Mouse (Mus musculus): Measurements from ENCODE around the gene Wrap73. TPM values are rescaled to one million over a fixed set of nuclear protein-coding genes. Genes with fewer than 3 reads are reported as not detected.

Gene Wrap73
- polyA plus RNA-seq, 1 experiment from 2014 or later, result 43.8 TPM

DNA sequence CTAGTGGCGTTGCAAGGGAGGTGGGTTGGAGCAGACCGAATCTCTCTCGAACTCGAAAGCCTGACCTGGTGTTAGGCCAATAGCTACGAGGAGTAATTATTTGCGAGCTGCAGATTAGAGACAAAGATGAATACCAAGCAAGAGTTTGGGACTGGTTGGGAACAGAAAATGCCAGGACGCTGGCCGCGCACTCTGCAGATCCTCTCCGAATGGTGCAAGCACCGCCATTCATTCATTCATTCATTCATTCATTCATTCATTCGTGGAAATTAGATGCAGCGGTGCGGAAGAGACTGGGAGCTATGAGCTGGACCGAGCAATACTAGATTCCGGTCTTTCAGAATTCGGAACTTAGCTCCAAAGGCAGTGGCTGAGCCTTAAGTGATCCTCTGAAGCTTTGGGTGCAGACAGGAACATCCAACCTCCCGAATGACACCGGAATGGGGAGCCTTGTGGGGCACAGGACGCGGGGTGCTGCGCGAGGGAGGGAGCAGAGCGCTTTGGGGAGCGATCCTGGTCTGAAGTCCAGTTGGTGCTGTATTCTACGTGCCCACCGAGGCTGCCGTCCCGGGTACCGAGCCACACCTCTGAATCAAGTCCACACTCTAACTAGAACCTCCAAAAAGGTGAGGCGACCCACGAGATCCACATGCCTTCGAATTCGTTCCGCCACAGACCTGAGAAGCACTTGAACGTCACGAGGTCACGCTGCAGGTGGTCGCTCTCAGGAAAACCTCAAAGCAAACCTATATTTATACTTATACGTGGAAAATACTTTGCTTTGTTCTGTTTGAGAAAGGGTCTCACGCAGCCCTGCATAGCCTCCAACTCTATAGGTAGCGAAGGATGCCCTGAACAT lies 934 bp upstream of the Wrap73 start:
- 1% methylated on average over 40 of the region's 42 CpGs for WGBS
- H3K36me3 ChIP-seq (ENCODE audit: control insufficient read depth, insufficient read depth, low read length), result no peaks in the 10 kb centered on the region
- no peak overlapping the region for H3K9ac ChIP-seq (ENCODE audit: low read length)
- no peak overlapping the region for H3K4me2 ChIP-seq (ENCODE audit: low read depth)
- ATAC-seq (ENCODE audit: insufficient read depth, low FRiP score, low TSS enrichment) (no peak), DNase-seq (ENCODE audit: low spot score) (no peak)
- H3K4me3 ChIP-seq (ENCODE audit: low read depth, low read length), result no peak overlapping the region
- H3K27ac ChIP-seq (ENCODE audit: low read depth, low read length), result no peak overlapping the region
- no peaks in the 10 kb centered on the region for H3K9me3 ChIP-seq (ENCODE audit: control insufficient read depth, low read length)
- H3K4me1 ChIP-seq (ENCODE audit: control insufficient read depth, insufficient read depth, low read length), result peaks cover 12% of the 10 kb centered on the region; the same call in 1 of the 2 replicates
- peaks cover 50% of the 10 kb centered on the region for H3K27me3 ChIP-seq (ENCODE audit: control insufficient read depth, insufficient read depth, low read length)

DNA sequence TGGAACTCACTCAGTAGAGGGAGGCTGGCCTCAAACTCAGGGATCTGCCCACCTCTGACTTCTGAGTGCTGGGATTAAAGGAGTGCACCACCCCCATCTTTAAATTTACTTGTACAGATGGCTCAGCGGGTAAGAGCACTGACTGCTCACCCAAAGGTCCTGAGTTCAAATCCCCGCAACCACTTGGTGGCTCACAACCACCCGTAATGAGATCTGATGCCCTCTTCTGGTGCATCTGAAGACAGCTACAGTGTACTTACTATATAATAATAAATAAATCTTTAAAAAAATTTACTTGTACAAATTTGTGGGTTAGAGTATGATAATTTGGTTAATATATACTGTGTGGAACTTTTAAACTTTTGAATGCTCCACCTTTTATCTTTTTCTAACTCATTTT lies 2.5 kb downstream of the Wrap73 start:
- Histone ChIP-seq H3K4me3 (ENCODE audit: low read depth, low read length) (no peak overlapping the region), H3K36me3 (ENCODE audit: control insufficient read depth, insufficient read depth, low read length) (peaks cover 3% of the 10 kb centered on the region), H3K4me1 (ENCODE audit: control insufficient read depth, insufficient read depth, low read length) (peaks cover 8% of the 10 kb centered on the region; the same call in 1 of the 2 replicates), H3K9ac (ENCODE audit: low read length) (no peak overlapping the region), H3K27ac (ENCODE audit: low read depth, low read length) (no peak overlapping the region), H3K27me3 (ENCODE audit: control insufficient read depth, insufficient read depth, low read length) (peaks cover 22% of the 10 kb centered on the region), H3K9me3 (ENCODE audit: control insufficient read depth, low read length) (no peaks in the 10 kb centered on the region), H3K4me2 (ENCODE audit: low read depth) (no peak overlapping the region)
- DNase-seq (ENCODE audit: low spot score) (no peak), ATAC-seq (ENCODE audit: insufficient read depth, low FRiP score, low TSS enrichment) (no peak)
- 81% methylated on average over 3 of the region's 3 CpGs for whole genome bisulfite sequencing

DNA sequence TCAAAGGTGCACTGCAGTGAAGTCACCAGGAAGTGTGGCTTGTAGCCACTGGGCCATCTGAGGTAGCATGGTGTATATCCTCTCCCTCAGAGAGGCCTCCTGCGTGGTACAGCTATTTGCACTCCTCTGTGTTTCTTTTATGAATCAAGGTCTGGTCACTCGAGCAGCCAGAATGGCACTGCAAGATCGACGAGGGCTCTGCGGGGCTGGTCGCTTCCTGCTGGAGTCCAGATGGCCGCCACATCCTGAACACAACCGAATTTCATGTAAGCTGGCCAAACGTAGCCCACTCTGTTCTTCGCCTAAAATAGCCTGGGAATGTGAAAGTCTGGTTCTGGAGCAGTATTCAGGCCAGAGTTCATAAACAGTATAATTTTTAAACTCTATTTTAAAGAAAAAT lies 4.2 kb downstream of the Wrap73 start:
- Histone ChIP-seq H3K27ac (ENCODE audit: low read depth, low read length) (no peak overlapping the region), H3K9me3 (ENCODE audit: control insufficient read depth, low read length) (no peaks in the 10 kb centered on the region), H3K9ac (ENCODE audit: low read length) (no peak overlapping the region), H3K27me3 (ENCODE audit: control insufficient read depth, insufficient read depth, low read length) (peaks cover 6% of the 10 kb centered on the region), H3K4me2 (ENCODE audit: low read depth) (no peak overlapping the region), H3K4me3 (ENCODE audit: low read depth, low read length) (no peak overlapping the region), H3K36me3 (ENCODE audit: control insufficient read depth, insufficient read depth, low read length) (peaks cover 3% of the 10 kb centered on the region), H3K4me1 (ENCODE audit: control insufficient read depth, insufficient read depth, low read length) (0 out of 2 replicates have a peak, but pooled peaks cover 3% of the 10 kb centered on the region)
- 83% methylated on average over 10 of the region's 10 CpGs for WGBS
- DNase-seq (ENCODE audit: low spot score) (no peak), ATAC-seq (ENCODE audit: insufficient read depth, low FRiP score, low TSS enrichment) (no peak)

DNA sequence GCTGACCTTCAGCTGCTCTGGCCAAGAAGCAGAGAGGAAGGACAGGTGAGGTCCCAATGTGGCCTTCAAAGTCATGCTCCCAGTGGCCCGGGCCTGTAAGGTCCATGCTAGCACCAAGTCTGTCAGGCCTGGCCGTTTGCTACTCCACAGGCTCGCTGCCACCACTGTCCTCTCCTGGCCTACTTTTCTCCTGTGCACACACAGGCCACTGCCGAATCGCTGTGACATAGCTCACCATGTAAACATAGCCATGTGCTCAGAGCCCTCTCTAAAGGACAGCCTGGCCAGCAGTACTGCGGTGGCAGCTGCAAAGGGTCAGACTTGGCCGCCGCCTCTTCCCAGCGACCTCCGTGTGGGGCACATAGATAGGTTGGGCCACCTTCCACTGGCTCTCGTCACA lies 11.9 kb downstream of the Wrap73 start:
- no peak for ATAC-seq (ENCODE audit: insufficient read depth, low FRiP score, low TSS enrichment)
- H3K4me1 ChIP-seq (ENCODE audit: control insufficient read depth, insufficient read depth, low read length), result no peaks in the 10 kb centered on the region
- no peaks in the 10 kb centered on the region for H3K9me3 ChIP-seq (ENCODE audit: control insufficient read depth, low read length)
- H3K36me3 ChIP-seq (ENCODE audit: control insufficient read depth, insufficient read depth, low read length), result peaks cover 18% of the 10 kb centered on the region
- no peak overlapping the region for H3K4me2 ChIP-seq (ENCODE audit: low read depth)
- H3K4me3 ChIP-seq (ENCODE audit: low read depth, low read length), result no peak overlapping the region
- H3K27me3 ChIP-seq (ENCODE audit: control insufficient read depth, insufficient read depth, low read length), result no peaks in the 10 kb centered on the region
- H3K9ac ChIP-seq (ENCODE audit: low read length), result no peak overlapping the region
- H3K27ac ChIP-seq (ENCODE audit: low read depth, low read length), result no peak overlapping the region
- 80% methylated on average over 11 of the region's 11 CpGs for whole genome bisulfite sequencing
- DNase-seq (ENCODE audit: low spot score), result no peak

DNA sequence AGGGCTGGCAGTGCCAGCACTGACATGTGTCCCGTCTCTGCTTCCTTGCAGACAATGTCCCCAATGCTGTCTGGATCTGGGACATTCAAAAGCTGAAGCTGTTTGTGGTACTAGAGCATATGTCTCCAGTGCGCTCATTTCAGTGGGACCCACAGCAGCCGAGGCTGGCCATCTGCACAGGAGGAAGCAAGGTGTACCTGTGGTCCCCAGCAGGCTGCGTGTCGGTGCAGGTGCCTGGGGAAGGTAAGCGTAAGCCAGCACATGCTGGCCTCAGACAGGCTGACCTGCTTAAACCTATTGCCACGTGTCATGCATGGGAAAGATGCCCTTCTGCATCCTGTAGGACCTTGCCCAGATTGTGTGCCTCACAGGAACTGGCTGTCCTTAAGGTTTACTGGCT lies 13.9 kb downstream of the Wrap73 start:
- WGBS, result 87% methylated on average over 7 of the region's 7 CpGs
- H3K9me3 ChIP-seq (ENCODE audit: control insufficient read depth, low read length), result no peaks in the 10 kb centered on the region
- DNase-seq (ENCODE audit: low spot score) (no peak), ATAC-seq (ENCODE audit: insufficient read depth, low FRiP score, low TSS enrichment) (no peak)
- peaks cover 18% of the 10 kb centered on the region for H3K36me3 ChIP-seq (ENCODE audit: control insufficient read depth, insufficient read depth, low read length)
- H3K4me3 ChIP-seq (ENCODE audit: low read depth, low read length), result no peak overlapping the region
- H3K27ac ChIP-seq (ENCODE audit: low read depth, low read length), result no peak overlapping the region
- peaks cover 8% of the 10 kb centered on the region for H3K4me1 ChIP-seq (ENCODE audit: control insufficient read depth, insufficient read depth, low read length)
- no peaks in the 10 kb centered on the region for H3K27me3 ChIP-seq (ENCODE audit: control insufficient read depth, insufficient read depth, low read length)
- no peak overlapping the region for H3K9ac ChIP-seq (ENCODE audit: low read length)
- no peak overlapping the region for H3K4me2 ChIP-seq (ENCODE audit: low read depth)

DNA sequence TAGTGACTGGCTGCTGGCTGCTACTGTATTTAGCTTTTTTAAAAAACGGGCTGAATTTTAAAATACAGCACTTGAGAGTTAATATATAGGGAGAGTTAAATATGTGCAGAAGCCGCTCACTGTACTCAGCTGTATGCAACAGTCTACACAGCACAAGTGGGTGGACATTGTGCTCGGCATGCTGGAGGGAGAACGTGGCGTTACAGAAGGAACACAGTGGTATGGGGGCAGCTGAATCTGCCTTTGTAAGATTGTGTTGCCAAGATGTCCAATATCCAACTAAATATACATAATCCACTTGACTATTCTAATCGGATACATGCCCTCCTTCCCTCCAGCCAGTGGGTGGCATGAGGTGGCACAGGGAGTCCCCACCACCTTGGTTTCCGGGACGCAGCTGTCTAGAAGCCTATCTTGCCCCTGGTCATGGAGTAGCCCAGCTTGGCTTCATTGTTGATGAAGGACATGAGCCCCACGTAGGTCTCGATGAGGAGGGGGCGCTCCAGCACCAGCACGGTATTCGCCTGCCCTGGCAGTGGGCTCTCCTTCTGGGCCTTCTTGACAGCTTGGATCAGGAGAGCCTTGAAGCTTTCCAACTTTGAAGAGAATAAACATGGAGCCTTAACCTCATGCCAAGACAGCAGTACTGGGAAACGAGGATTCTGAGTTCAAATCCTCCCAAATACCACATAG lies 15.9 kb downstream of the Wrap73 start:
- no peak for DNase-seq (ENCODE audit: low spot score)
- Histone ChIP-seq H3K27ac (ENCODE audit: low read depth, low read length) (no peak overlapping the region), H3K4me1 (ENCODE audit: control insufficient read depth, insufficient read depth, low read length) (peaks cover 13% of the 10 kb centered on the region), H3K27me3 (ENCODE audit: control insufficient read depth, insufficient read depth, low read length) (no peaks in the 10 kb centered on the region), H3K9me3 (ENCODE audit: control insufficient read depth, low read length) (no peaks in the 10 kb centered on the region), H3K4me3 (ENCODE audit: low read depth, low read length) (no peak overlapping the region), H3K9ac (ENCODE audit: low read length) (no peak overlapping the region), H3K4me2 (ENCODE audit: low read depth) (no peak overlapping the region), H3K36me3 (ENCODE audit: control insufficient read depth, insufficient read depth, low read length) (peaks cover 14% of the 10 kb centered on the region)
- no peak for ATAC-seq (ENCODE audit: insufficient read depth, low FRiP score, low TSS enrichment)
- 92% methylated on average over 14 of the region's 14 CpGs for WGBS

DNA sequence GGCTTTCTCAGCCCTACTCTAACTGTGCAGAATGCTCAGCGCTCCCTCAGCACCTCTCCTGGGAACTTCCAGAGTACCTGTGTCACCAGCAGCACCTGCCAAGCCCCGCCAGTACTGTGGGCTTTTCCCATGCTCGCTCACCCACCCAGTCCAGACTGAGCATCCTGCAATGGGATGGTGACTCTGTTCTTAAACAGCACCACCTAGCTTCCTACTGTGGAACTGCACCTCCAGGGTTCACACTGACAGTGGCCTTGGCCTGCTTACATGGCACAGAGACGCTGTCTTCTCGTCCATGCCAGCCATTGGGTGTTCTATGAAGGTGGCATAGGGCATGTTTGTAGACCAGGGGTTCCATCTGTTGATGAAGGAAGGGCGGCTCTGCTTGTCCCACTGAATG lies 16.8 kb downstream of the Wrap73 start:
- Histone ChIP-seq H3K27me3 (ENCODE audit: control insufficient read depth, insufficient read depth, low read length) (no peaks in the 10 kb centered on the region), H3K9ac (ENCODE audit: low read length) (no peak overlapping the region), H3K4me2 (ENCODE audit: low read depth) (no peak overlapping the region), H3K36me3 (ENCODE audit: control insufficient read depth, insufficient read depth, low read length) (peaks cover 12% of the 10 kb centered on the region), H3K27ac (ENCODE audit: low read depth, low read length) (no peak overlapping the region), H3K4me1 (ENCODE audit: control insufficient read depth, insufficient read depth, low read length) (peaks cover 13% of the 10 kb centered on the region), H3K9me3 (ENCODE audit: control insufficient read depth, low read length) (no peaks in the 10 kb centered on the region), H3K4me3 (ENCODE audit: low read depth, low read length) (no peak overlapping the region)
- WGBS, result 20% methylated on average over 6 of the region's 6 CpGs
- ATAC-seq (ENCODE audit: insufficient read depth, low FRiP score, low TSS enrichment) (no peak), DNase-seq (ENCODE audit: low spot score) (peak; percentile 82)

DNA sequence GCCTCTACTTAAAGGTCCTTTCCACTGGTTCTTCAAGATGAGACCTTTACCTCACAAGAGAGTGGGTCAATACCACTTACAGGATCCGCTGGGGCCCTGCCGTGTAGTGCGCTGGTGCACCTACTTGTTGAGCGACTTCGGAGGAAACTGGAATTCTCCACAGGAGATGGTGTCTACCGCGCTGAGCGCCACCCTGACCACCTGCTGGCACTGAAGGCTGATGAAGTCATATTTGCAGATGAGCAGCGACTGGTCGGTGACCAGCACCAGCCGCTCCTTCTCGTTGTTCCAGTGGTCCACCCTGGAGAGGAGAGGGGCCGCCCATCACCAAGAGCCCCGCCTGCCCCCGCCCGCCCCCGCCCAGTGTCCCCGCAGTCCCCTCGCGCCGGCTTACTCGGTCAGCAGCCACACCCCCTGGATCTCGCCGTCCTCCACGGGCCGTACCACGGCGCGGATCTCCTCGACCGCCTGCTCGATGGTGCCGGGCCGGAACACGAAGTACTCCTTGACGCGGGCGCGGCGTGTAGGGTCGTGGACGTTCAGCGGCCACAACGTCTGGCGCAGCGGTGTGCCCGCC lies 17.9 kb downstream of the Wrap73 start:
- peak; percentile 30 for DNase-seq (ENCODE audit: low spot score)
- WGBS, result 3% methylated on average over 43 of the region's 47 CpGs
- peaks cover 13% of the 10 kb centered on the region for H3K4me1 ChIP-seq (ENCODE audit: control insufficient read depth, insufficient read depth, low read length)

More for the DNA sequence above, 17.9 kb downstream of the Wrap73 start:
- peak; percentile 54 for ATAC-seq (ENCODE audit: insufficient read depth, low FRiP score, low TSS enrichment)
- Histone ChIP-seq H3K36me3 (ENCODE audit: control insufficient read depth, insufficient read depth, low read length) (peaks cover 9% of the 10 kb centered on the region), H3K27ac (ENCODE audit: low read depth, low read length) (0 out of 2 replicates have a peak overlapping the region, but pooled peaks have one; percentile 39), H3K9ac (ENCODE audit: low read length) (peak overlapping the region; percentile 63), H3K9me3 (ENCODE audit: control insufficient read depth, low read length) (no peaks in the 10 kb centered on the region), H3K27me3 (ENCODE audit: control insufficient read depth, insufficient read depth, low read length) (no peaks in the 10 kb centered on the region), H3K4me3 (ENCODE audit: low read depth, low read length) (peak overlapping the region; percentile 93), H3K4me2 (ENCODE audit: low read depth) (peak overlapping the region; percentile 64)

Measured in neural tube, embryonic 11.5 days (tissue).